Mouse (Mus musculus) small intestine, adult 2 months (tissue): Measurements from ENCODE around the gene Apoa5.

Experiments
- CTCF ChIP-seq: fragments of 200-500 bp; IDR thresholded peaks from 2 replicates; pipeline ENCODE4 v1.5.1; 2012; ENCODE audit warnings: low read depth, mild to moderate bottlenecking, control low read depth, inconsistent platforms, low read length, moderate library complexity, mixed read lengths; ENCODE audit not compliant: insufficient replicate concordance, insufficient read length; ENCODE audit errors: extremely low read depth
- POLR2A ChIP-seq: fragments of 200-500 bp; IDR thresholded peaks from 2 replicates; pipeline ENCODE4 v1.6.1; 2012; ENCODE audit warnings: low read depth, mild to moderate bottlenecking, control low read depth, inconsistent platforms, low read length, moderate library complexity

- no peak for TF ChIP-seq POLR2A
- no peak for TF ChIP-seq CTCF
These were observed 3.6 kb downstream of the Apoa5 start for GRCm38 (mm10) chr9:46272070-46272469.
